In genomic region chr1:172918450-172918849, GRCm38 (mm10) we compare ENCODE assay signal across 34 mouse cellular contexts. TPM values are rescaled to one million over a fixed set of nuclear protein-coding genes. Genes with fewer than 3 reads are reported as not detected.
DNase-seq lines count a peak whose midpoint lies in the region; ATAC-seq lines count a peak whose summit lies in the region.
"Had no signal": no experiment of that assay in that cellular context is flagged by ENCODE, and none has a peak within 500 bp of the region (broad histone marks: within the 10 kb centered on the region; RNA-seq: fewer than 3 reads in every experiment).

No protein-coding gene starts in this region.

- H3K27me3 ChIP-seq in forebrain, embryonic 12.5 days, result no peaks in the 10 kb centered on the region
- H3K27me3 ChIP-seq: forebrain, embryonic 15.5 days; hindbrain, embryonic 13.5 days had no signal

- H3K9me3 ChIP-seq in forebrain, embryonic 12.5 days, result no peaks in the 10 kb centered on the region
- H3K9me3 ChIP-seq: forebrain, embryonic 15.5 days; hindbrain, embryonic 10.5 days; hindbrain, embryonic 13.5 days had no signal

- H3K36me3 ChIP-seq in forebrain, embryonic 12.5 days (replicated peaks), result no peaks in the 10 kb centered on the region
- H3K36me3 ChIP-seq: forebrain, embryonic 15.5 days; G1E; hindbrain, embryonic 10.5 days; hindbrain, embryonic 13.5 days had no signal

- no peaks in the 10 kb centered on the region for H3K4me1 ChIP-seq in forebrain, embryonic 12.5 days
- H3K4me1 ChIP-seq: forebrain, embryonic 15.5 days; hindbrain, embryonic 10.5 days; hindbrain, embryonic 13.5 days had no signal

- ATAC-seq in forebrain, embryonic 12.5 days (ENCODE audit: low FRiP score), result no peak
- ATAC-seq: forebrain, embryonic 15.5 days; hindbrain, embryonic 16.5 days had no signal

- no peak overlapping the region for H3K4me2 ChIP-seq in forebrain, embryonic 12.5 days
- H3K4me2 ChIP-seq: forebrain, embryonic 15.5 days; heart, embryonic 11.5 days; hindbrain, embryonic 13.5 days had no signal

- no peak overlapping the region for H3K9ac ChIP-seq in forebrain, embryonic 12.5 days
- H3K9ac ChIP-seq: forebrain, embryonic 15.5 days; hindbrain, embryonic 13.5 days had no signal

- no peak overlapping the region for H3K4me3 ChIP-seq in forebrain, embryonic 12.5 days (replicated peaks)
- H3K4me3 ChIP-seq: forebrain, embryonic 15.5 days; heart, adult 2 months; hindbrain, embryonic 10.5 days; hindbrain, embryonic 13.5 days had no signal

- peak; percentile 3 for DNase-seq in layer of hippocampus, adult 9-11 months
- no peak for DNase-seq in layer of hippocampus, postnatal 25 days (ENCODE audit: extremely low spot score in 1 of 2, low spot score in 1 of 2)
- peak; percentile 8 for DNase-seq in right cerebral cortex, postnatal 25 days
- no peak for DNase-seq in right cerebral cortex, postnatal 14 days
- DNase-seq in gonadal fat pad, adult 2 months (ENCODE audit: low read depth), result peak; percentile 77
- DNase-seq in spleen, postnatal 36 days (ENCODE audit: low spot score in 2 of 2), result no peak
- no peak for DNase-seq in lung, postnatal 14 days
- DNase-seq: adrenal gland, adult 2 months; adrenal gland, postnatal 14 days; cerebellum, adult 11-12 months; cerebellum, adult 8-10 months; cerebellum, postnatal 10 days; cerebellum, postnatal 36 days; embryo, embryonic 11 days; gastrocnemius, postnatal 25 days; heart, adult 2 months; heart, postnatal 36 days had no signal

- H3K27ac ChIP-seq in forebrain, embryonic 12.5 days, result no peak overlapping the region
- H3K27ac ChIP-seq: forebrain, embryonic 15.5 days; heart, adult 2 months; hindbrain, embryonic 10.5 days; hindbrain, embryonic 13.5 days had no signal

- 89% methylated on average over 2 of the region's 2 CpGs for WGBS in forebrain, embryonic 12.5 days

RNA-seq across cellular contexts. Expression of gene Apcs, which starts 23.6 kb away (rescaled TPM):
- total RNA-seq in layer of hippocampus, postnatal 25 days (2021), result not detected
- polyA plus RNA-seq in gonadal fat pad, adult 2 months (2012; rRNA removed), result not detected in 2 replicates
- not detected in 2 replicates for polyA plus RNA-seq in forebrain, embryonic 12.5 days (2016; fragmentation: Nextera tagmentation; extraction: Ambion mirVana)
- total RNA-seq: G1E; gastrocnemius, adult 8-10 months; gastrocnemius, postnatal 25 days; granulocyte monocyte progenitor cell, adult 5-6 weeks; heart, adult 2 months; heart, postnatal 36 days had no signal
- polyA plus RNA-seq: adrenal gland, adult 2 months; brain, embryonic 14.5 days; cortical plate, adult 2 months; embryonic facial prominence, embryonic 11.5 days; embryonic facial prominence, embryonic 14.5 days; forebrain, embryonic 11.5 days; forebrain, embryonic 15.5 days; G1E; heart, adult 2 months; heart, embryonic 14.5 days; hindbrain, embryonic 10.5 days; hindbrain, embryonic 13.5 days; hindbrain, embryonic 16.5 days had no signal

RNA-seq across cellular contexts. Expression of gene Olfr16, which starts 31.8 kb away (rescaled TPM):
- total RNA-seq in layer of hippocampus, postnatal 25 days (2021), result not detected
- polyA plus RNA-seq in gonadal fat pad, adult 2 months (2012; rRNA removed), result not detected in 2 replicates
- not detected in 2 replicates for polyA plus RNA-seq in forebrain, embryonic 12.5 days (2016; fragmentation: Nextera tagmentation; extraction: Ambion mirVana)
- total RNA-seq: adrenal gland, adult 2 months; adrenal gland, postnatal 14 days; adrenal gland, postnatal 4 days; gastrocnemius, adult 8-10 months; gastrocnemius, postnatal 25 days; granulocyte monocyte progenitor cell, adult 5-6 weeks; heart, adult 2 months; heart, postnatal 36 days had no signal
- polyA plus RNA-seq: adrenal gland, adult 2 months; brain, embryonic 14.5 days; cortical plate, adult 2 months; embryonic facial prominence, embryonic 11.5 days; embryonic facial prominence, embryonic 14.5 days; forebrain, embryonic 11.5 days; forebrain, embryonic 15.5 days; G1E; heart, adult 2 months; heart, embryonic 11.5 days; heart, embryonic 14.5 days; heart, postnatal 0 days; hindbrain, embryonic 10.5 days; hindbrain, embryonic 13.5 days; hindbrain, embryonic 16.5 days had no signal

Comparison
In these comparisons a context has a peak if more than half of its experiments do, and no peak if none do; other contexts are left out.
1. DNase-seq: peak in layer of hippocampus, adult 9-11 months (single experiment), right cerebral cortex, postnatal 25 days (single experiment) and gonadal fat pad, adult 2 months (single experiment); none in layer of hippocampus, postnatal 25 days (0 of 2), right cerebral cortex, postnatal 14 days (single experiment), spleen, postnatal 36 days (0 of 2) and lung, postnatal 14 days (single experiment).